Mouse (Mus musculus) heart, adult 2 months (tissue): Measurements from ENCODE around the gene Tifab.

ENCODE experiments used
- CTCF ChIP-seq: fragments of 200-600 bp; IDR thresholded peaks from 2 replicates; pipeline ENCODE4 v1.8.1; 2022; ENCODE audit warnings: antibody characterized with exemption, mild to moderate bottlenecking, moderate library complexity
- EP300 ChIP-seq: fragments of 200-500 bp; IDR thresholded peaks from 2 replicates; pipeline ENCODE4 v1.6.1; 2011; ENCODE audit warnings: low read depth, low read length, control low read depth; ENCODE audit not compliant: insufficient read depth
- POLR2A ChIP-seq: fragments of 200-500 bp; IDR thresholded peaks from 2 replicates; pipeline ENCODE4 v1.6.1; 2011; ENCODE audit warnings: mild to moderate bottlenecking, low read depth, low read length, control low read depth; ENCODE audit not compliant: insufficient read depth

DNA sequence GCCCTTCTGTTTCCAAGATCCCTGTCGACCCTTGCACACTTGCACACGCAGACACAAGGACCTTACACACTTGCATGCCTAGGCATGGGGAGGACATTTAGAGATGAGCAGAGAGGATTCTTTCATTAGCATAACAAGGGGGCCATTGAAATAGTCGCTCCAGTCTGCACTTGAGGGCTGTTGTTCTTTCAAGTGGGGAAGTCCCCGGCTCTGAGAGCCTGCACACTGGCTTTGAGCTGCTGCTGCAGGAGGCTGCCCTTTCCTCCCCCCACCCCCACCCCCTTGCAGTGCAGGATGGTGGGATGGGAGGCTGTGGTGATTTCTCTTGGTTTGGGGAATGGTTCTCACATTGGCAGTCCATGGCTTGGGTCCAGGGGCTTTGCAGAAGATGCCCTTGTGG is 37.4 kb upstream of the Tifab start:
- TF ChIP-seq CTCF (no peak), EP300 (no peak), POLR2A (no peak)
